Mouse (Mus musculus): Measurements from ENCODE around the gene Lyar. TPM values are rescaled to one million over a fixed set of nuclear protein-coding genes. Genes with fewer than 3 reads are reported as not detected.
A peak's percentile ranks its signal among the peaks of the same experiment; 100 is the strongest.

Gene Lyar
- total RNA-seq (2015; ENCODE audit: low replicate concordance) (14.8 and 18.9 TPM in 2 replicates), total RNA-seq (2017; ENCODE audit: low replicate concordance) (11.0 and 30.8 TPM in 2 replicates)

DNA sequence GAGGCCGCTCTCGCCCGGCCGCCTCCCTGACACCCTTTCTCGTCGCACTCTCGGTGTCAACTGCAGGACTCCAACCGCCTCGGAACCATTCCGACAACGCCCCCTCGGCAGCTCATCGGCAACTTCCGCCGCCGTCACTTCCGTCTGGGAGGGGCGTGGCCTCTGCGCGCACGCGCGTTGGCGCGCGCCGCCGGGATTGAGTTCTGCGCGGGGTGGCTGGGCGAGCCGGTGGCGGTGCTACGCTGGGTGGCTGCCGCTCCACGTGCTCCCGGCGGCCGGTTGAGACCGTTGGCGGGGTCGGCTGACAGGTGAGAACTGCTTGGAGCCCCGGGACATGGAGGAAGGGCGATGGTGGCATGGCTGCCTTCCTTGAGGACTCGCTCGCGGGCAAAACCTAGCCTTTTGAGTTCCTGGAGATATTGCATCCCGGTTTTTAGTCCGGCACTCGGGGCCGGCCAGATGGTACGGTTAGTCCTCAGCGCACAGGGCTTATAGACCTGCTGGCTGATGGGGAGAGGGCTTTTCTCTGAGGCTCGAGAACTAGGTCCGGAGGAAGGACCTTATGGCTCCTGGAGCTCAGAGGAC, at the start of gene Lyar, which contains the start of gene Zbtb49:
Gene Lyar (plus strand): TSS at position 143 of the 585 bp plus-strand sequence.
Gene Zbtb49 (minus strand): TSS at position 130 of the 585 bp plus-strand sequence.
- peak; percentile 92 for ATAC-seq (replicated peaks; ENCODE audit: low FRiP score, poor library complexity, severe bottlenecking)

DNA sequence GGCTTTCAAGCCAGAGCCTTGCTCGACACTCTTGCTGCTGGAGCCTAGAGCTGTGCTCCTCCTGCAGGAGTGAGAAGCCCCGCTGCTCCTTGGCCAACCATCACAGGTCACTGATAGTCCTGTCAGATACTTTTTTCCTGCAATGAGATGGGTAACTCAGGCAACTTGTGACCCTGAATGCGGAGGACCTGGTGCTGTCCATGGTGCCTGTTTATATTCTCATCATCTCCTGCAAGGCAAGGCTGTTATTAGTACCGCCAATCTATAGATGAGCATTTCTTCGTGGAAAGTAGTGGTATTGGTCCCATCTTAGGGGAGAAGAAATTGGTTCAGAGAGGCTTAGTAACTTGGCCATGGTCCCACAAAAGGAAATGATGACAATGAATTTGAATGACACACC, 46.5 kb upstream of the Lyar start:
- no peak for ATAC-seq (replicated peaks; ENCODE audit: low FRiP score, poor library complexity, severe bottlenecking)

DNA sequence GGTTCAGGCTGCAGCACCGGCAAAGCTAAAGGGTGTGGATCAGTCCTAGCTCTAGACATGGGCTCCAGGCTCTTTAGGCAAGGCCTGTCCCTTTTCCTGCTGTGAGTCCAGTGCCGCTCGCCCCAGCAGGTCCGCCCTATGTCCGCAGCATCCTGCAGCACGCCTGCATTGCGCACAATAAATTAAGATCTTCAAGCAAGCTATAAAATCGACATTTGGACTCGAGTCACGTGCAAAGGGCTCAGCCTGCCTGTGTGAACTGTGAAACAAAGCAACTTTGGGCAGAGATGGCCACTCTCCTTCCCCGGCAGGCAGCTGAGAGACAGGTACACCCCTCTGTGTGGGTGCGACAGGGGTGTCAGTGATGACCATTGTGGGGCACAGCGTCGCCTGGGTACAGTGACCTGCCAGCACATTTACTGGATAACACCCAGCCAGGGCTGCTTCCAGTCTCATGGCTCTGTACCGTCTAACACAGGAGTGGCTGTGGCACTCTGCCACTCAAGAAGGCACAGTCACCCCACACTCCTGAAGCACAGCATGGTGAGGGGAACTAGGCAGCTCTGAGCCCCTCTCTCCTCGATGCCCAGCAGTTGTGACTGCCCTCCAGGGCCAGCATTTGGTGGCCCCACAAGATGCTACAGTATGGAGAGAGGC, 45.9 kb upstream of the Lyar start:
- ATAC-seq (replicated peaks; ENCODE audit: low FRiP score, poor library complexity, severe bottlenecking) = no peak

DNA sequence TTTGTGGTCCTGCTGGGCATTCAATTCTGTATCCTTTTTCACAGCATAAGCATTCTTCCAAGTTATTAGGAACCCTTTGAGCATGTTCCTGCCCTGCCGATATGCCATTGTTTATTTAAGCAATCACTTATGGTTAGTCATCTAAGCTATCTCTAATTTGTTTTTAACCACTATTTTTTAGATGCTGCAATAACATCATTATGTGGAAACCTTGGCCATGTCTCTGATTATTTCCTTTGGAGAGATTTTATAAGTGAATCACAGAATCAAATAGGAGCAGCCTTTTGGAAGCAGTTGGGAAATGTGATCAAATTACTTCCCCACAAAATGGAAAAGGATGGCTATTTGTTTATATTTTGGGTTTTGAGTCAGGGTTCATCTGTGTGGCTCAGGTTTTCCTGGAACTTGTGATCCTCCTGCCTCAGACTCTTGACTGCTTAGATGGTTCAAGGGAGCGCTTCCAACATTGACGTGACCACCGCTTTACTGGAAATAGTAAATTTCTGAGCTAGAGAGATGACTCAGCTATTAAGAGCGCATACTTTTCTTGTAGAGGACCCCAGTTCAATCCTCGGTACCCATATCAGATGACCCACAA, 35.5 kb upstream of the Lyar start:
- ATAC-seq (replicated peaks; ENCODE audit: low FRiP score, poor library complexity, severe bottlenecking) = no peak

DNA sequence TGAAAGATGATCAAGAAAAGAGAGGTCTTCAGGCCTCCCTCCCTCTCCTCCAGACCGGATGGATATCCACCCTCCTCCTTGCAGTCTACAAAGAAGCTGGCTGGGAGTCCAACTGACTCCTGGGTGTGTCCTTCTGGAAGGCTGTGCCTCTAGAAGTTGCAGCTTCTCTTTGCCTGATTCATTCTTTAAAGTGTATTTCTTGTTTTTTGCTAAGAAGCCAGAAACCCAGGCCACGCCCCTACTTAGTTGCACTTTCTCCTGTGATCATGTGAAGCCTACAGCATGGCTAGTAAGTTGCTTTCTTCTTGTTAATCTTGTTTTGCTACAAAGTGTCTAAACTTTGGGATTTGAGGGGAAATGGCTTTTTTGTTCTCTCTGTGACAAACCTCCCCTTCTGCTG, 33.3 kb upstream of the Lyar start:
- no peak for ATAC-seq (replicated peaks; ENCODE audit: low FRiP score, poor library complexity, severe bottlenecking)

DNA sequence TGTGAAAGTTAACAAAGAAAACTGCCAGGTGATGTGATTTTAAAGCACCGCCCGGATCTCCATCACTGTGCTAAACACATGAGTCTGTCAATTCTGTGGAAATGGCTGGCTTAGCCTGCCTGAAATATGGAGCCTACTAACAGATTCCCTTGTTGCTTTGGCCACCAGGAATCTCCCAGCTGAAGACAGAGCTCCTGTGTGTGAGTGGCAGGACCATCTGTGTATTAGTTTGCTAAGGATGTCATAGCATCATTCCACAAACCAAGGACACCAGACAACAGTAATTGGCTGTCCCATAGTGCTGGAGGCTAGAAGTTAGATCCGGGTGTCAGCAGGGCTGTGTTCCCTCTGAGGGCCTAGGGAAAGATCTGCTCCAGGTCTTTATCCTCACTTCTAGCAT, 29.4 kb upstream of the Lyar start:
- ATAC-seq (replicated peaks; ENCODE audit: low FRiP score, poor library complexity, severe bottlenecking) = no peak

DNA sequence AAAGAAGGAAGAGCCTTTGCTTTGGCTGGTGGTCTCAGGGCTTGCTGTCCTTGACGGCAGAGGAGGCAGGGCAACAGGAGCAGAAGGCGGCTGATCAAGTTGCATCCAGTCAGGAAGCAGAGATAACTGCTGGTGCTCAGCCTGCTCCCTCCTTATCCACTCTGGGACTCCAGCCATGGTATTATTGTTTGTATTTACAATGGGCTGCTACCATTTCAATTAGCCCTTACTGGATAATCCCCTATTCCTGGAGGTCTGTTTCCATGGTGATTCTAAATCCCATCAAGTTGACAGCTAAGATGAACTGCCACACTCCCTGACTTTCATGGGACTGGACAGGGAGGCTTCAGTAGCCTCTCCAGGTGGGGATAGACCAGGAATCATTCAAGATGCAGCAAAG, 25.3 kb upstream of the Lyar start:
- no peak for ATAC-seq (replicated peaks; ENCODE audit: low FRiP score, poor library complexity, severe bottlenecking)

DNA sequence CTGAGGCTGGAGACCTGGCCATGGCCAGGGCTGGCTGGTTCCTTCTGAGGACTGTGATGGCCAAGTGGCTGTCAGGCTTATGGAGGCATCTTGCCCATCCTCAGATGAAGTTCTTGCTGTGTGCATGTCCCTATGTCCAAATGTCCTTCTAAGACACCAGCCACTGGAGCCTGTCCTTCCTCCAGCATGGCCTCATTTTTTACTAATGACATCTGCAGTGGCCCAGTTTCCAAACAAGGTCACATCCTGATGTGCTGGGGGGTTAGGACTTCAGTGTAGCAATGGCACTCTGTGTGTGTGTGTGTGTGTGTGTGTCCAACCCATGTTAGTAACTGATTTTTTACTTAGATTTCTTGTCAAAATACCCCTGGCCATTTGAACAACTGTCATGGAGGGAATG, 24.3 kb upstream of the Lyar start:
- ATAC-seq (replicated peaks; ENCODE audit: low FRiP score, poor library complexity, severe bottlenecking) = no peak

DNA sequence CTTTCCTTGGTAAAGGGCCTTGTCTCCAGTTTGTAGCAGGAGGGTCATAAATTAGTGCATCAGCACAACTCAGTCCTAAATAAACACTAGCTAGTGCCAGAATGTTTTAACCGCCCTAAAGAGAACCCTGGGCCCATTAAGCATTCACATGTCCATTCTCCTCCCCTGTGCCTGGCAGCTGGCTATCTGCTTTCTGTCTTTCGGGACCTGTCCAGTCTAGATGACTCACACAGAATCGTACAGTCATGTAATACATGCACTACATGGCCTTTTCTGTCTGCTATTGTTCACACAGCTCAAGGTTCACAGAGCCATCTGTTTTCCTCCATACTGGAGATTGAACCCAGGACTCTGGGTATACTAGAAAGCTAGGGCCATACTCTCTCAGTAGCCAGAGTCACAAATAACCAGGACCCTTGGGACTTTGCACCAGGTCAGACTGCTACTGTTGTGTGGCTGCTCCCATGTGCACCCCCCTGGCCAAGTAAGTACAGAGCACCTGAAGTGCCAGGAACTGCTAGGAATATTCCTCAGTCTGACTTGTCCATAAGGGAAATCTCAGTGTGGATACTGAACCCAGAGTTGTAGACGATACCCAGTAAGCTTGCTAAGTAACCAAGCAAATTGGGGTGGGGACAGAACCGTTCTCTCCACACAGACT, 23.3 kb upstream of the Lyar start:
- ATAC-seq (replicated peaks; ENCODE audit: low FRiP score, poor library complexity, severe bottlenecking) = no peak

DNA sequence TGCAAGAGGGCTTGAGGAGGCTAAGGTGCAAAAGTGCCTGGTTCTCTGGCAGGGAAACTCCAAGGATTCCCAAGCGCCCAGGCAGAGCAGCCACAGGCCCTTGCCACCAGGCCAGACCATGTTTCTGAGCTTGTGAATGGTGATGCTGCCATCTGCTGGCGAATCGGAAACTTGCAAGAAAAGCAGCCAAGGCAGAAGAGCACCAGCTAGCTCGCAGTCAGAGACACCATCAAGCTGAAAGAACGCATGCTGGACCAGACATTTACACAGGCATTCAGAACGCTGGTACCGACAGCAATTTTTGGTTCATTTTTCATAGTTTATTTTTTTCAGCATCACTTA, 22.8 kb upstream of the Lyar start:
- ATAC-seq (replicated peaks; ENCODE audit: low FRiP score, poor library complexity, severe bottlenecking) = peak; percentile 43; the same call in 1 of the 2 replicates

DNA sequence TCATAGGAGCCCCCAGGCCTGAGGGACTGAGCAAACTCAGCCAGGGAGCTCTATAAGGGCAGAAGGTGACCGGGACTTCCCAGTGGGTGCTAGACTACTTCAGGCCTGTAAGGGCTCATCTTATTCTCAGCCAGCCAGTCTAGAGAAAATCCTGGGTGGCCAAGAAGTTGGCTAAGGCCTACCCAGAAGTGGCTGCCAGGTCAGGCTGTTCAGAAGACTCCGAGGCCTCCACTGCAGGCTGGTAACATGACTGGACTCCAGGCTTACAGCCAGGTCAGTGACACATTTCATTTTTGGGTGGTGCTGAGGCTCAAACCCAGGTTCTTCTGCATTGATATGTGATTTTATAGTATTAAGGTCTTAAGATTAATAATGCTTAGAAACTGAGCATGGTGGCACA, 20.6 kb upstream of the Lyar start:
- no peak for ATAC-seq (replicated peaks; ENCODE audit: low FRiP score, poor library complexity, severe bottlenecking)

DNA sequence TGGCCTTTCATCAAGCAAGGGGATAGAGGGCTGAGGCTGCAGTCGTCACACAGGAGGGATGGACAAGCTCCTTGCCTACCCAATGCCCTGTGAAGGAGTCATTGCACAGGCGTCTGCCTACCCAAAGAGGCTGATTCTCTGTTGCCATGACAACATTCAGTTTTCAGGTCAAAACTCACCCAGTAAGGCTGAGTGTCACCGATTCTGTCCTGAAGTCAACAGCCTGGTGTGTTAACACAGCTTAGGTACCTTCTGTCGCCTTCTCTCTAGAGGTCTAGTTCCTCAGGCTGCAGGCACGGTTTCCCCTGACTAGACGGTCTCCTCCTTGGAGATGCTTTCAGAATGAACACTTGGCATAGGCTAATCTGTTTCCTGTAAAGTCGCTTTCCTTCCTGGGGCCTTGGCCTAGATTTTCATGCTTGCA, 15.0 kb upstream of the Lyar start:
- ATAC-seq (replicated peaks; ENCODE audit: low FRiP score, poor library complexity, severe bottlenecking) = no peak

DNA sequence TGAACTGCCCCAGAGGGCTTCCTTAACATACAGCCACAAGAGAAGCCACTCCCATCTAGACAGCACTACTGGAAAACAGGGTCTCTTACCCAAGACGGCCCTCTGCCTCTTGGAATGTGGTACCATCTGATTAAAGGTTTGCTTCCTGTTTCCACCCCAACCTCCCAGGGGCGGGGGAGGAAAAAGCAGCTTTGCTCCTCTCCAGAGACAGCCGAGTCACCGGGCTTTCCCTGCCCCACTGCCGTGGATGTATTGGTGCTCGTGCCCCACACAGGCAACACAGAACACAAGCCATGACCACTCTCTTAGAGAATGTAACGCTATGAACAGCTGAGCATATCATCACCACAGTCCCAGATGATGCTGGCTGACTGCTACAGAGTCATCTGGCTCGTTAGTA, 11.3 kb upstream of the Lyar start:
- ATAC-seq (replicated peaks; ENCODE audit: low FRiP score, poor library complexity, severe bottlenecking) = no peak

DNA sequence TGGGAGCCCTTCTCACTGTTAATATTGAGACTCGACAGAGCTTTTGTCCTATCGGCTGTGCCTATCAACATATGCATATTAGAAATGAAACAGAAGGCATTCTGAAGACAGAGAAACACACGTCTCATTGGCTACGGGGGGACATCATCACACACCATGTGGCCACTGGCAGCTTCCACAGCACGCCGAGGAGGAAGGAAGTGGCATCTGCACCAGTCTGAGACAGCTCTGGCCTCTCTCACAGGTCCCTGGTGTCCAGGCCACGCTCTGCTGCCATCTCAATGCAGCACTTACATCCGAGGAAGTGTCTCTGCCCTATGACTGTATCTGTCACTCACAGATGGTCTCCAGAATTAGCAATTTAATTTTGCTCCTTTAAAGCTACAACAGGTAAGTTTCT, 8.6 kb upstream of the Lyar start:
- ATAC-seq (replicated peaks; ENCODE audit: low FRiP score, poor library complexity, severe bottlenecking) = no peak

DNA sequence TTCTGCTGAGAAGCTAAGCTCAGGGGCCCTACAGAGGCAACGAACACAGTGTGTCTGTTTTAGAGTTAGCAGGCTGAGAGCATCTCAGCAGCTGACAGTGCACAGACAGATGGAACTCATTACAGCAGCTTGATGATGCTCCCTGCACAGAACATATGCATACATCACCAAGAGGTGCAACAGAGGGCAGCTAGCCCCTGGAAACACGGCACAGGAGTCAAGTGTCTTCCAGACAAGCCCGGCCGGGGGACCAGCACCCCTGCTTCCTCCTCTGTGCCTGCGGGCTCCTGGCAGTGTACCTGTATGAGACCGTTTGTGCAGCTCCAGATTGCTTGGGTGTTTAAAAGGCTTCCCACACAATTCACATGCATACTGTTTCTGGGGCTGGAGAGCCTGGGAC, 7.3 kb upstream of the Lyar start:
- ATAC-seq (replicated peaks; ENCODE audit: low FRiP score, poor library complexity, severe bottlenecking) = no peak

DNA sequence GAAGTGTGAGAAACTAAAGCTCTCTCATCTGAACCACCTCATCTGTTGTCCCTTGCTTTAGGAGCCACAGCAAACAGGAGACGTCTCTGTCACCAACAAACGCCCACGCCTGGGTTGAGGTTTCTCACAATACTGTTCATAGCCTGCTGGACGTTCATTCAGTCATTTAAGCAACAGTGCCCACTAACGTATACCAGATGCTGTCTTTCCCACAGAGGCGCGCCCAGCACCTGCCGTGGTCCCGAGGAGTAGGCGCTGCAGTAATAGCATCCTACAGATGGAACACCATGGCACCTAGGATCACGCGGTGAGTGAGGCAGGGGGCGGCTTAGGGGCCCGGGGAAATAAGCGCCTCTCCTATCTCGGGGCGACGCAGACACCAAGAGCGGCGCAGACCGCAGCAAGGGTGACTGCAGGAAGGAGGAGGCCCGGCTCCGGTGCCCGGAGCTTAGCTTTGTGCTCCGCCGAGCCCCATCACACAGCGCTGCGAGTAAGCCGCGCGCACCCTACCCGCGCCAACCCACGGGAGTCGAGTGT, 431 bp upstream of the Lyar start:
- peak; percentile 41 for ATAC-seq (replicated peaks; ENCODE audit: low FRiP score, poor library complexity, severe bottlenecking)

DNA sequence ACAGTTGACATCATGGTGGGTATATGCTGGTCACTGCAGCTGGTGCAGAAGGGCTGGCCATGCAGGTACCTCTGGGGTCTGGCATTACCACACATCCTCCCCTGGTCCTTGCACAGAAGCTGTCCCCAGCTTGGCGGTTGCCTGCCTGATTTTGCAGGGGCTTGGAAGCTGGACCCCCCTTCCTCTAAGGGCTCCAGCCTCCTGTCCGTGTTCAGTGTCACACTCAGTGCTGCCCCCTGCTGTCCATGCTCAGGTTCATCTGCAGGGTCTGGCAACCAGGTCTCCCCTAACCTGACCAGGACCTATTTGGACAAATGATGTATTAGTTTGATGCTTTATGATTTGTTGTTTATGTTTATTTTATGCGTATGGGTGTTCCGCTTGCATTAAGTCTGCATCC, 15.2 kb downstream of the Lyar start:
- peak; percentile 60; the same call in 1 of the 2 replicates for ATAC-seq (replicated peaks; ENCODE audit: low FRiP score, poor library complexity, severe bottlenecking)

DNA sequence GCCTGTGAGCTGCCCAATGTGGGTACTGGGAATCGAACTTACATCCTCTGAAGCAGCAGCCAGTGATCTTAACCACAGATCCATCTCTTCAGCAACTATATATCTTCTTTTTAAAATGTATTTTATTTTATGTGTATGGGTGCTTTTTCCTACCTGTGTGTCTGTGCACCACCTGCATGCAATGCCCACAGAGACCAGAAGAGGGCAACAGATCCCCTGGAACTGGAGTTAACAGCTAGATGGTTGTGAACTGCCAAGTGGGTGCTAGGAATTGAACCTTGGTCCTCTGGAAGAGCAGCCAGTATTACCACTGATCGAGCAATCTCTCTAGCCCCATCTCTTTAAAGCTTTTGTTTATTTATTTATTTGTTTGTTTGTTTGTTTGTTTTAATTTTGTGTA, 16.4 kb downstream of the Lyar start:
- no peak for ATAC-seq (replicated peaks; ENCODE audit: low FRiP score, poor library complexity, severe bottlenecking)

DNA sequence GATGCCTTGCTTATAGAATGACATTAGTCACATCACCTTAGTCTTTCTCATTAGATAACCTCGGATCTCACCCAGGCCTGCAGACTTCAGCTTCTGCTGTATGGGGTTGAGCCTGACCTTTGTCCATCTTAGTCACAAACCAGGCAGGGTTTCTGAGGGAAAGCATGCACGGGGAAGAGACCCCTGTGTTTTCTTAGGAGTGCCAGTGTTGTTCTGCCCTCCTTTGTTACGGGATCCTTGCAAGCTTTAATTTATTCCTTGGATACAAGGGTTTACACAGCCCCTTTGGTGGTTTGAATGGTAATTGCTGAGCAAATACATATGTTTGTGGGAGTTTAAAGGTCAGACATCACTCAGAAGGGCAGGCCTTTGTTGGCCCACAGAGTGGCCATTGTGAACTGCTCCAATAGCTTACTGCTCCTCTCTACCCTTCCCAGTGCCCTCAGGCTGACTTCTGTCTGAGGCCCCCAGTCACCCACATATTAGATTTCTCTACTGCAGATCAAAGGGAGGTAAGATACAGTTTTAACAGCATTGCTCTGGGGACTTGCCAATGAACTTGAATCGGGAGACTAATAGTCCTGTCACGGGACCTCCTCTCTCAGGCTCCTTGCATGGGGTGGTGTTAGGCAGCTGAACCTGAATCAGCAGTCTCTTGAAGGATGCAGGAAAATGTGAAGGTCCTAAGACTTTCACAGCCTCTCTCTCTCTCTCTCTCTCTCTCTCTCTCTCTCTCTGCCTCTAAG, 20.6 kb downstream of the Lyar start:
- ATAC-seq (replicated peaks; ENCODE audit: low FRiP score, poor library complexity, severe bottlenecking) = no peak

DNA sequence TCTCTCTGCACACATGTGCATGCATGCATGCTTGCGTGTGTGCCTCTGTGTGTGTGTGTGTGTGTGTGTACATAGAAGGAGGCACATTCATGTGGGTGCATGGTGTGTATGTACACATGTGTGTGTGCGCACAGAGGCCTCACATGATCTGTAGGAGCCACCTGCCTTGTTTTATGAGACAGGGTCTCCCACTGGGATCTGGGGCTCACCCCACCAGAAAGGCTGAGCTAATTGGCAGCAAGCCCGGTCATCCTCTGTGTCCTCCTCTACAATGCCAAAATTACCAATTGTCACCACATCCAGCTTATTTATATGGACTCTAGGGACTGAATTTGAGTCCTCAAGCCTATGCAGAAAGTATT, 21.2 kb downstream of the Lyar start:
- ATAC-seq (replicated peaks; ENCODE audit: low FRiP score, poor library complexity, severe bottlenecking) = no peak
